Mouse (Mus musculus) lung, embryonic 14.5 days (tissue): ENCODE data around the gene Gucd1. TPM values are rescaled to one million over a fixed set of nuclear protein-coding genes. Genes with fewer than 3 reads are reported as not detected.
"Not testable (repeated sequence)": the region's sequence is repeated elsewhere in the genome, so short reads cannot be mapped to it uniquely, and the experiment has no call there.

Source experiments
- ATAC-seq: fragments of 200-750 bp; cut with Nextera tagmentation; 2 replicates; pipeline ENCODE4 v1.8.0; 2017; ENCODE audit warnings: mild to moderate bottlenecking, moderate TSS enrichment, moderate library complexity; ENCODE audit not compliant: insufficient read depth
- DNase-seq: peaks from one replicate; pipeline ENCODE4 v3.0.0-alpha.2; 2015
- H3K27ac ChIP-seq: fragments of 300-500 bp; sonication (generic); 2 replicates; pipeline ENCODE4 v1.5.1; 2014; ENCODE audit warnings: low read depth, mild to moderate bottlenecking, moderate library complexity
- H3K27me3 ChIP-seq: fragments of 300-500 bp; sonication (generic); 2 replicates; pipeline ENCODE4 v1.6.1; 2014; ENCODE audit warnings: low read length, control low read depth; ENCODE audit not compliant: insufficient read depth
- H3K36me3 ChIP-seq: fragments of 300-500 bp; sonication (generic); 2 replicates; pipeline ENCODE4 v1.6.1; 2014; ENCODE audit warnings: control low read depth; ENCODE audit not compliant: insufficient read depth
- H3K4me1 ChIP-seq: fragments of 300-500 bp; sonication (generic); 2 replicates; pipeline ENCODE4 v1.6.1; 2014; ENCODE audit warnings: antibody characterized with exemption, control low read depth; ENCODE audit not compliant: insufficient read depth
- H3K4me2 ChIP-seq: fragments of 300-500 bp; sonication (generic); 2 replicates; pipeline ENCODE4 v1.6.1; 2014; ENCODE audit warnings: mild to moderate bottlenecking
- H3K4me3 ChIP-seq: fragments of 300-500 bp; sonication (generic); 2 replicates; pipeline ENCODE4 v1.5.1; 2014; ENCODE audit warnings: low read depth, low read length
- H3K9ac ChIP-seq: fragments of 300-500 bp; sonication (generic); 2 replicates; pipeline ENCODE4 v1.6.1; 2014
- H3K9me3 ChIP-seq: fragments of 300-500 bp; sonication (generic); 2 replicates; pipeline ENCODE4 v1.6.1; 2016; ENCODE audit warnings: low read depth, low read length, control low read depth
- CTCF ChIP-seq: IDR thresholded peaks from 2 replicates; pipeline ENCODE4 v1.5.1; 2016; ENCODE audit warnings: antibody characterized with exemption, low read depth
- WGBS: fragments of 180-500 bp; shearing (Covaris S2); extraction: QIAGEN DNeasy Blood & Tissue Kit; methylation state at CpG from one replicate; pipeline ENCODE4 v1.1.7; 2014; 5-methylcytosine and 5-hydroxymethylcytosine counted together
- polyA plus RNA-seq: library from polyadenylated mRNA; unstranded; fragments of >200 nt; fragmentation: Nextera tagmentation; extraction: Ambion mirVana; gene quantifications from 2 replicates; pipeline ENCODE4 v1.2.1, GENCODE M21; 2014

The Gucd1 gene
- polyA plus RNA-seq, 1 experiment from 2014 or later = 32.6 TPM

DNA sequence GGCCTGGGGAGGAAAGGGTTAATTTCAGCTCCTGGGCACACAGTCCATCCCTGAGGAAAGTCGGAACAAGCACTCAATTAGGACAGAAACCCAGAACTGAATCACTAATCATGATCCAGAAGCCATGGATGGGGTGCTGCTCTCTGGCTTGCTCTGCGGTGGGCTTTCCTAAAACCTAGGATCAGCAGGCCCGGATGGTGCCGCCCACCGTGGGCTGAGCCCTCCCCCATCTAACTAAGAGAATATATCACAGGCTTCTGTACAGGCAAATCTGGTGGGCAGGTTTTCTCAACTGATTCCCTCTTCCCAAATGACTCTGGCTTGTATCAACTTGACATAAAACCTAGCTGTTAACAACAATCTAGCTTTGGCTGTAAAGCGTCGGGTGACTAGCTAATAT is 30.1 kb upstream of the Gucd1 start:
- no peak for DNase-seq
- ATAC-seq = no peak
- TF ChIP-seq CTCF = no peak
- H3K9me3 ChIP-seq = peaks cover 4% of the 10 kb centered on the region; the same call in 1 of the 2 replicates
- 67% methylated on average over 7 of the region's 7 CpGs for WGBS
- H3K27me3 ChIP-seq = no peaks in the 10 kb centered on the region
- H3K36me3 ChIP-seq = no peaks in the 10 kb centered on the region
- no peak overlapping the region for H3K4me2 ChIP-seq
- H3K9ac ChIP-seq = no peak overlapping the region
- H3K4me1 ChIP-seq = 0 out of 2 replicates have a peak, but pooled peaks cover 11% of the 10 kb centered on the region
- no peak overlapping the region for H3K27ac ChIP-seq
- no peak overlapping the region for H3K4me3 ChIP-seq

DNA sequence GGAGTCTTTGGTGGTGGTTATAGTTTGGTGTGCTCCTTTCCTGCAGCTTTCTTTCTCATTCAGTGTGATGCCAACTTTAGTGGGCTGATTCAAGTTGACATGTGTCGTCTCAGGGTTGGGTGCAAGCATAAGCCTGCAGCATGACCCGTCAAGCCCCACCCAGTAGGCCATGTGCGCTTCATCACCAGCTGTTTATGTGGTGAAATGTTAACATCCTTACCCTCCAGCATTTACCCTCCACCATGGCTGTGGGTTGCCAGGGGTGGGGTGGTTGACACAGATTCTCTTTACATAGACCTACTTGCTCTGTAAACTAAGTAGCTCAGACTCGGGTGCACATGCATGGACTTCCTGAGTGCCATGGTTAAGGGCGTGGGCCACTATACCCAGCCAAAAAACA is 18.4 kb upstream of the Gucd1 start:
- no peak overlapping the region for H3K4me3 ChIP-seq
- no peak for DNase-seq
- WGBS = 86% methylated on average over 5 of the region's 5 CpGs
- no peak overlapping the region for H3K27ac ChIP-seq
- ATAC-seq = no peak
- no peak overlapping the region for H3K9ac ChIP-seq
- H3K36me3 ChIP-seq = peaks cover 49% of the 10 kb centered on the region
- H3K9me3 ChIP-seq = no peaks in the 10 kb centered on the region
- no peak overlapping the region for H3K4me2 ChIP-seq
- no peaks in the 10 kb centered on the region for H3K27me3 ChIP-seq
- no peaks in the 10 kb centered on the region for H3K4me1 ChIP-seq
- TF ChIP-seq CTCF = no peak

DNA sequence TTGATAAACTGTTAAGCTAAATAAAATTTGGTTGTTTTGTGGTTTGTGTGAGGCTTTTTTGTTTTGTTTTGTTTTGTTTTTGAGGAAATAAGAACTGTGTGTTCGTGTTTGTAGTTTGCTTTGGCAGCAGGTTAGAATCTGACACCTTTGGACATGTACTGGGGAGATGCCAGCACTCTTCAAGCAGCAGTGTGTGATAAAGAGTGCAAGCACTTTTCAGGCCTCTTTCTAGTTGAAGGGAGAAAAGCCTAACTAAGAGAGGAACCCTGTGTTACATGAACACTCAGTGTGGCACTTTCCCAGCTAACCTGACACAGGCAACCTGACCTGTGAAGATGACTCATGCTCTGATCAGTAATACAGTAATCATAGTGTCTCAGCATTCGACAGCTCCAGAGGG is 17.7 kb upstream of the Gucd1 start:
- Histone ChIP-seq H3K9me3 (no peaks in the 10 kb centered on the region), H3K9ac (no peak overlapping the region), H3K4me2 (no peak overlapping the region), H3K4me1 (no peaks in the 10 kb centered on the region), H3K27me3 (no peaks in the 10 kb centered on the region), H3K4me3 (no peak overlapping the region), H3K27ac (no peak overlapping the region), H3K36me3 (peaks cover 56% of the 10 kb centered on the region)
- ATAC-seq (no peak), DNase-seq (peak; percentile 19)
- no peak for TF ChIP-seq CTCF
- 67% methylated on average over 2 of the region's 2 CpGs for WGBS

DNA sequence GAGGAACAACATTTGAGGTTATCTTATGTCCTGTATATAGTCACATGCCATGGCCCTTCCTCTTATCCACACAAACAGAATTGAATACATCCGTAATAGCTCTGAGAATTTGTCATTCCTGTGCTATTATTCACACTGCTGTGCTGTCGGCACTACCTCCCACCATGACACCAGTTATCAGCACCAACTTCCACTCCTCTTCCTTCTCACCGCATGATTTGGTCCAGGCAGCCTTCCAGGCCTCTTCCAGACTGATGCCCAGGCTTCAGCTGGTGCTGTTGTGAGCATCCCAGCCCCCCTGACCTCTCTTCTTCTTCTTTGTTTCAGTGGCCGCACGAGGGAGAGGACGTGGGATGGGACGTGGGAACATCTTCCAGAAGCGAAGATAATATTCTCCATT is 17.2 kb upstream of the Gucd1 start:
- Histone ChIP-seq H3K36me3 (peaks cover 61% of the 10 kb centered on the region), H3K4me3 (no peak overlapping the region), H3K27me3 (no peaks in the 10 kb centered on the region), H3K27ac (no peak overlapping the region), H3K9ac (no peak overlapping the region), H3K4me1 (no peaks in the 10 kb centered on the region), H3K4me2 (no peak overlapping the region), H3K9me3 (no peaks in the 10 kb centered on the region)
- DNase-seq (no peak), ATAC-seq (no peak)
- WGBS = 77% methylated on average over 8 of the region's 8 CpGs
- TF ChIP-seq CTCF = no peak

DNA sequence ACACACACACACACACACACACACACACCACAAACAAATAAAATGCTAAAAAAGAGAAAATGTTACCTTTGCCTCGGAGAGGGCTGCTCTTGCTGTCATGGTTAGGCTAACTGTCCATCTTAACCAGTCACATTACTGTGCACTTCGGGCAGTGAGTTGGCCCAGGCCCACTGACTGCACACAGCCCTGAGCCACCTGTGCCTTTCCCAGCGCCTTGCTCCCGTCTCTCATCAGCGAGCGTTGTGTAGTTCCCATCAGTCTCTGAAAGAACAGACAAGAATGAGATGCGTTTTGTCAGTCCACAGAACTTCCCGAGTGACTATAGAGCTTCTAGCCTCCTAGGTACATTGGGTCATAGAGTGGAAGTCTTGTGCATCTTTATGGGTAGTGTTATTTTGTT is 16.4 kb upstream of the Gucd1 start:
- 92% methylated on average over 8 of the region's 8 CpGs for WGBS

DNA sequence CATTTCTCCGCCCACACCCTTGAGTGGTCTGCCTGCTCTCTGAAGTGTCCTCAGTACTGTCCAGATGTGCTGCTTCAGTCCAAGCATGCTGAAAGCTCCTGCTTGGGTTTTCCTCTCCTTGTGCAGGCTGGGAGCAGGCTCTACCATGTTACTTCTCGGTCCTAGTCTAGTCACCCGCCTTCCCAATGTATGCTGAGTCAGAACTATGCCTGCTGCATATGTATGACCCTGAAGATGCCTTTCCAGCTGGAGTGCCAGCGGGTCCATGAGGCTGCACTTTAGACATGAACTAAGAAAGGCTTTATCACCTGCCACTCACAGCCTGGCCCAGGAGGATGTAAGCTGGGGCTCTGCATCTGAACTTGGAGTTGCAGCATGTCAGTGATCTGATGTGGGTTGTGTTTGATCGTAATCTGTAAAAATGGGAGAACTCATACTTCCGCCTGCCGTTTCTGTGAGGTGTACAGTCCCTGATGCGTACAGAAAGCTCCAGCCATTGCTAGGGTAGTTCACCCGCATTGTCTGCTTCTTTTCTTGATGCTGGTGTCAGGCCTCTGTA is 13.8 kb upstream of the Gucd1 start:
- H3K27ac ChIP-seq = no peak overlapping the region
- H3K27me3 ChIP-seq = no peaks in the 10 kb centered on the region
- DNase-seq (no peak), ATAC-seq (no peak)
- 90% methylated on average over 9 of the region's 9 CpGs for WGBS
- H3K4me3 ChIP-seq = no peak overlapping the region
- no peaks in the 10 kb centered on the region for H3K4me1 ChIP-seq
- no peaks in the 10 kb centered on the region for H3K9me3 ChIP-seq
- H3K36me3 ChIP-seq = peaks cover 78% of the 10 kb centered on the region
- H3K4me2 ChIP-seq = no peak overlapping the region
- no peak overlapping the region for H3K9ac ChIP-seq
- no peak for TF ChIP-seq CTCF

More for the DNA sequence above, 16.4 kb upstream of the Gucd1 start:
- H3K36me3 ChIP-seq = peaks cover 67% of the 10 kb centered on the region
- DNase-seq = no peak
- no peak overlapping the region for H3K4me2 ChIP-seq
- H3K27ac ChIP-seq = no peak overlapping the region
- H3K27me3 ChIP-seq = no peaks in the 10 kb centered on the region
- H3K4me3 ChIP-seq = no peak overlapping the region
- H3K9me3 ChIP-seq = no peaks in the 10 kb centered on the region
- no peaks in the 10 kb centered on the region for H3K4me1 ChIP-seq
- H3K9ac ChIP-seq = no peak overlapping the region
- no peak for ATAC-seq
- no peak for TF ChIP-seq CTCF

DNA sequence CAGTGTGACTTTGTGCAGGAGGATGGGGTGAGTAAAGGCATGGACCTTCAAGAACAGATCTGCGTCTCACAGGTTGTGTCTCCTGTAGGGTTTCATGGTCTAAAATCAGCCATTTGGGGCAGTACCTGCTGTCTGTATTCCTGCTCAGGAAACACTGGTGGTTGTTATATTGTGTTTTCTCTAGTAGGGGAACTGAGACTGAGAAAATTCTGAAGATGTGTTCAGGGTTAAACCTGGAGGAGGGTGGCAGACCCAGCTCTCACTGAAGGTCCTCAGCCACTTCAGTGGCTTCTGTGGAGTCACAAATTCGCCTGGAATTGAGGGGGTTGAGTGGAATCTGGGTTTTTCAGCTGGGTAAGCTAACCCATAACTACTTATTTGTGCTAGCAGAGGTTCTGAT is 12.6 kb upstream of the Gucd1 start:
- Histone ChIP-seq H3K9ac (no peak overlapping the region), H3K27me3 (no peaks in the 10 kb centered on the region), H3K4me3 (no peak overlapping the region), H3K36me3 (peaks cover 76% of the 10 kb centered on the region), H3K9me3 (no peaks in the 10 kb centered on the region), H3K4me2 (no peak overlapping the region), H3K27ac (no peak overlapping the region), H3K4me1 (no peaks in the 10 kb centered on the region)
- ATAC-seq (no peak), DNase-seq (no peak)
- no peak for TF ChIP-seq CTCF
- whole genome bisulfite sequencing = 84% methylated on average over 2 of the region's 2 CpGs

DNA sequence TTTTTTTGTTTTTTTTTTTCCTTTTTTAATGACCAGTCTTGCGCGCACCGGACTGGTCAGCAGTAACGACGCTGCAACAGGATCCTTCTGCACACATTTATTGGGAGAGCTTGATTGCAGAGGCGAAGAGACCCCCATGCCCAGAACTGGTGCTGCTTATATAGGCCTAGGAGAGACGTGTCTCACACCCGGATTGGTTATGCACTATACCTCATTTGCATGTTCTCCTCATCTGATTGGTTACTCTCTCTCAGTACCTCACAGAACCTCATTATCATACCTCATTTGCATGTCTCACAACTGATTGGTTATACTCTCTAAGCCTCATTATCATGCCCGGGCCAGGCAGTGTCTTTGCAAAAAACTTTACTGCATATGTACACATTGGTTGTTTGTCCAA is 7.7 kb upstream of the Gucd1 start:
- not testable (repeated sequence) for H3K4me3 ChIP-seq, H3K4me1 ChIP-seq, H3K27me3 ChIP-seq, DNase-seq, ATAC-seq, H3K9me3 ChIP-seq, H3K4me2 ChIP-seq, H3K9ac ChIP-seq, H3K27ac ChIP-seq
- peaks cover 75% of the 10 kb centered on the region for H3K36me3 ChIP-seq
- WGBS = 88% methylated on average over 9 of the region's 9 CpGs
